Mouse (Mus musculus) embryo, embryonic 10.5 days (tissue): ENCODE results near the gene Mprip.
"Not testable (repeated sequence)": the region's sequence is repeated elsewhere in the genome, so short reads cannot be mapped to it uniquely, and the experiment has no call there.

Experiments
- DNase-seq: peaks from one replicate; pipeline ENCODE4 v3.0.0-alpha.2; 2015; ENCODE audit warnings: low spot score

Gene Mprip

DNA sequence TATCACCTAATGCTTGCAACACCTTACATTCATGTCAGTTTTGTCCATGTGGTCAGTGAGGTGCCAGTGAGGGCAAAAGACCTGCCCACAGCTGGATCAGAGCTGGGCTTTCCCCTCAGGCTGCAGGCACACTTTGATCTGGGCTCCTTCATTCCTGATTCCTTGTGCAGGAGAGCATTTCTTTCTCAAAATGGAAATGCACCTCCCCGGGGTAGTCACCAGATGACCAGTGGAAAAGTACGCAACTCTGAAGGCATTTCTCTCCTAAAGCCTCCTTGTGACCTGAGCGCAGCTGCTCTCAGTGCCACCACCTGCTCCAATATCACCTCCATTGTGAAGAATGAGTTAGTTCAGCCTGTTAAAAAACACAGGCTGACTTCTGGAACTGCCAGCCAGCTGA is at the start of gene Mprip:
Gene Mprip (plus strand): TSS at position 301 of the 400 bp plus-strand sequence.
- no peak for DNase-seq

DNA sequence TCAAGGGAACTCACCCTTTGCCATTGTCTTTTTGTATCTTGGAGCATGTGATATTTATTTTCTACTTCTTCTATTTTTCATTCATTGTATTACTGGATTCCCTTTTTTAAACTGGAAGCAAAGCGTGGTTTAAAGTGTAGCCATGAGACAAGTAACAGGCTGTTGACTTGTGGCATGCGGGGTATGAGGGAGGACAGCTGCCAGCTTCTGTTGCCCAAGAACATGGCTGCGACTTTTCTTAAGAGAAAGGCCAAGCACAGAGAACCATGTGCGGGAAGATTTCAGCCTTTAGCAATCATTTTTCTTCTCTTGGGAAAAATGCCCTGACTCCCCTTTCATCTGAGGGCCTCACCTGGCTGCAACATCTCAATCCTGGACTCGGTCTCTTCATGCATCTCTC is 49.5 kb upstream of the Mprip start:
- no peak for DNase-seq

DNA sequence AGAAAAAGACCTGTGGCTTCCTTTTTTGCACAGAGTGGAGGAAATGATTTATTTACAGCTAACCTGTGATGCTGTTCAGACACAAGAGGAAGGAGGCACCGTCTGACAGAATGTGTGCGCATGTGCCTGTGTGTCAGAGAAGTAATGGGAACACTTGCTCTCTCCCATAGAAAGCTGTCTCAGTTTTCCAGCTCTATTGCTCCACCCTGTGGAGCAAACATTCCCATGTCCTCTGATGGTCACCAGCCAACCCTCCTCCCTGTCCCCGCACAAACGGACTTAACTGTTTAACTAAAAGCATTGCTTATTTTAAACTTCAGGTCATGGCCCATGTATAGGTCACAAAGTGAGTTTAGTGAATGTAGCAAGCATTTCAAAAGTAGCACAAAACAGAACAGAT is 47.0 kb upstream of the Mprip start:
- DNase-seq, result peak; percentile 48

DNA sequence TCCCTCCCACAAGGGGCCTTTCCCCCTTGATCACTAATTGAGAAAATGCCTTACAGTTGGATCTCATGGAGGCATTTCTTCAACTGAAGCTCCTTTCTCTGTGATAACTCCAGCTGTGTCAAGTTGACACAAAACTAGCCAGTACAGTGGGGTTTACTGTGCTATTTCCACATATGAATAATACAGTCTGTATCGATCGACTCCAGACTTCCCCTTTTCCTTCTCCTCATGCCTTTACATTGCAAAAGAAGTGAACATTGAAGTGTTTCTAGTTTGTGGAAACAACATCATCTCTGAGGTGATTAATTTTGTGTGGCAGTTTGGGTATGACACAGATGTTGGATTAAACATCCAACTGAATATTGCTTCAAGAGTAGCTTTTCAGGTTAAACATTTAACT is 44.1 kb upstream of the Mprip start:
- not testable (repeated sequence) for DNase-seq

DNA sequence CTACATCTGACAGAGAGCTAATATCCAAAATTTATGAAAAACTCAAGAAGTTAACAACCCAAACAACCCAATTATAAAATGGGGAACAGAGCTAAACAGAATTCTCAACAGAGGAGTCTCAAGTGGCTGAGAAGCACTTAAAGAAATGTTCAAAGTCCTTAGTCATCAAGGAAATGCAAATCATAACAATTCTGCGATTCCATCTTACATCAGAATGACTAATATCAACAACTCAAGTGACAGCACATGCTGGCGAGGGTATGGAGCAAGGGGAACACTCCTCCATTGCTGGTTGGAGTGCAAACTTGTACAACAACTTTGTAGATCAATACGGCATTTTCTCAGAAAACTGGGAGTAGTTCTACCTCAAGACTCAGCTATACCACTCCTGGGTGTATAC is 38.9 kb upstream of the Mprip start:
- no peak for DNase-seq

DNA sequence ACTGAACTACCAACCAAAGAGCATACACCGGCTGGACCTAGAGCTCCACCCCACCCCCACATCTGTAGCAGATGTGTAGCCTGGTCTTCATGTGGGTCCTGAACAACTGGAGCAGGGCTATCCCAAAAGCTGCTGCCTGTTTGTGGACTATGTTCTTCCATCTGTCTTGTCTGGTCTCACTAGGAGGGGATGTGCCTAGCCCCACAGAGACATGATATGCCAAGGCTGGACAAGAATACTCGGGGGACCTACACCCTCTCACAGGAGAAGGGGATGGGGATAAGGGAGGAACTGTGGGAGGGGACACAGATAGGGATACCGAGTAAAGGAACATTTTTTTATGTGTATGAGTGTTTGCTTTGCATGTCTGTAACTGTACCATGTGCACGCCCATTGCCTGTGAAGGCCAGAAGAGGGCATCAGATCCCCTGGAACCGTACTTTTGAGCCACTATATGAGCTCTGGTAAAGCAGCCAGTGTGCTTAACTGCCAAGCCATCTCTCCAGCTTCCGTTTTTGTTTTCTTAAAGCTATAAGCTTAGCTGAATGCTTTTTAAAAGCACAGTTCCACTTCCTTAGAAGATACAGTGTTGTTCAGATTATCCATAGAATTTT is 37.0 kb upstream of the Mprip start:
- peak; percentile 78 for DNase-seq

DNA sequence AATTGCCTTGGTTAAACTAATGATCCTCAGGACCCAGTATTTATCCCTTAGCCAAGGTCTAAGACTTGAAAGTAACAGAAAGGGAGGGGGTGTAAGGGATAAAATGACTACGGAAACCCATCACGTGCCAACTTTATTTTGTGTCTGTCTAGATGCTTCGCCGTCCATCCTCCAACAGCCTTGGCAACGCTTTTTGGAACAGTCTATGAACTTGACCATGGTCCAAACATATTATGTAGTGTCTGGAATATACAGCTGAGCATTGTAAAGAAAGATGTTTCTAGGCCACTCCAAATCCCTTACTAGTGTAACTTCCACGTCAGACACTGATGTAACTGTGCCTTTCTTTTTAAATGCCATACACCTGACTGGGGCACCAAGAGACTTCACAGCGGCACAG is 34.9 kb upstream of the Mprip start:
- DNase-seq, result no peak

DNA sequence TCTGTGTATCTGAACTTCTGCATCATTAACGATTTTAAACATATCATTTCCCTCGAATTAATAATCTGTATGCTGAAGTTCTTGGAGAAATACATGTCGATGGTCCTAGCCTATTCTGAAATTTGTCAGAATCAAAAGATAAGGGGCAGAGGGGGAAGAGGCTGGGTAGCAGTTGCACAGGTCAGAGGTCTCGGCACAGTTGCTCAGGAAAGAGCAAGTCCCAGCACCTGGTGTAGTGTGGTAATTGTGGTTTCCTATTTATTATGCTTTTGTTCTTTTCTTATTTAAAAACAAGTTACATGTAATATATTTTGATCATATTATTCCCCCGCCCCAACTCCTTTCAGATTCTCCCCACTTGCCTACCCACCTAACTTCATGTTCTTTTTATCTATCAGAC is 32.9 kb upstream of the Mprip start:
- no peak for DNase-seq

DNA sequence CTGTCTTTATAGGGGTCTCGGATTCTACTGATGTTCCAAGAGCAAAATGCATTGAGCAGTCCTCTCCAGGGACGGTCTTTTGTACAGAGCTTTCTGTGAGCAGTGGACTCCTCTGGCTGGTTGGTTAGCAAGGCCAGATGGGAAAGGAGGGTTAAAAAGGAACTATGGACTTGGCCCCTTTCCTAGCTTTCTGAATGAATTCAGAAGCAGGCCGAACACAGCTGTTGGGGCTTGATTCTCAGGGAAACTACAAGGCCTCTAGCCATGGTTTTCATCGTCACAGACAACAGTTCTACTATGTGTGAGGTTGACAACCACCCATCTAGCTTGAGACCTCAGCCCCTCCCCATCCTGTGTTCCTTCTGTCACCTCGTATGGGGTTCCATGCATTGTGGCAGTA is 31.2 kb upstream of the Mprip start:
- DNase-seq, result no peak

DNA sequence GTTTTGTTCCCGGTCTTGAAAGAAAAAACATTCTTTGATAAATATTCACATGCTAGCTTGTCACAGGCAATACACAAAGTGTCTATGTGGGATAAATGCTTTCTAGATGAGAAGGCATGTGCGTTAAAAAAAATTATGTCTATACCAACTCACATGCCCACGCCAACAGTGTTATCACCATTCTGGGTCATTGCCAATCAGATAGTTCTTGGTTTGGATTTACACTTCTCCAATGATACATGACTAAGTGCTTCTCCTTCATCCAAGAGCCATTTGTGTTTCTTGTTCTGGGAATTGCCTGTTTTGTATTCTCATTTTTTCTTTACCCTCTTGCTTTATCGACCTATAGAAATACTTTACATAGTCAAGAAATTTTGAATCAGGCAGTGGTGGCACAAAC is 29.1 kb upstream of the Mprip start:
- no peak for DNase-seq

DNA sequence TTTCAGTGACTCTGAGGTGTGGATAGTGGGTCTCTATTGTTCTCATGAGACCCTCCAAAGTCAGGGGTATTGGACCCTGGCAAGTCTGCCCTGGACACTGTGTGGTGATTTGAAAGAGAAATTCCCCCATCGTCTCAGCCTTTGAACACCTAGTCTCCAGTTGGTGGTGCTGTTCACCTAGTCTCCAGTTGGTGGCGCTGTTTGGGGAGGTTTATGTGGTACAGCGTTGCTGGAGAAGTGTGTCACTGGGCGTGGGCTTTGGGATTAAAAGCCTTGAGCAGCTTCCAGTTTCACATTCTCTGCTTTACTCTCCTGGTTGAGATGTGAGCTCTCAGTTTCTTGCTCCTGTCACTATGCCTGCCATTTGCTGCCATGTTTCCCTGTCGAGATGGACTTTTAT is 28.1 kb upstream of the Mprip start:
- peak; percentile 83 for DNase-seq

DNA sequence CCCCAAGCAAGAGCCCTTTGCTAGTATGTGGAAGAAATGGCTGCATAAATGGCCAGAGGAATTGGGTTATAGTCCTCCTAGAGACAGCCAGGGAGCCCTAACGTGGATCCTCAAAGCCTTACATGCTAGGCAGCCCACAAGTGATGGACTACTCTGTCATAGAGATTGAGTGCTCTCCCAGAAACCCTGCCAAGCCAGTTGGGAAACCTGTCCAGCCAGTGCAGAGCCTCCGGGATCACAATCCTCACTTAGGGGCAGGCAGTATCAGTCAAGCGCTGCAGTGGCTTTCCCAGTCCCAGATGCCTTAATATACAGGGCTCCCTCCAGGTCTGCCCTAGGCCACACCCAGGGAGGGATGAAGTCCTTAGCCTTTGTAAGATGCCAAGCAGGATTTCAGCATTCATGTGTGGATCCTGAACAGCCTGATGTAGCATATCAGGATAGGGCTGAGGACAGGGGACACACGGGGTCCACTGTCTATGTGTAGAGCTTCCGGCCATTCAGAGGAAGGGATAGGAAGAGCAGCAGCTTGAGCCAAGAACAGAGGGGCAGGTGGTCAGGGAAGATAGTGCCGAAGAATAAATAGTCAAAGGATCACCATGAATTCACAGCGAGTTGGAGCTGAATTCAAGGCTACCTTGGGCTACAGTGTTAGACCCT is 27.0 kb upstream of the Mprip start:
- no peak for DNase-seq

DNA sequence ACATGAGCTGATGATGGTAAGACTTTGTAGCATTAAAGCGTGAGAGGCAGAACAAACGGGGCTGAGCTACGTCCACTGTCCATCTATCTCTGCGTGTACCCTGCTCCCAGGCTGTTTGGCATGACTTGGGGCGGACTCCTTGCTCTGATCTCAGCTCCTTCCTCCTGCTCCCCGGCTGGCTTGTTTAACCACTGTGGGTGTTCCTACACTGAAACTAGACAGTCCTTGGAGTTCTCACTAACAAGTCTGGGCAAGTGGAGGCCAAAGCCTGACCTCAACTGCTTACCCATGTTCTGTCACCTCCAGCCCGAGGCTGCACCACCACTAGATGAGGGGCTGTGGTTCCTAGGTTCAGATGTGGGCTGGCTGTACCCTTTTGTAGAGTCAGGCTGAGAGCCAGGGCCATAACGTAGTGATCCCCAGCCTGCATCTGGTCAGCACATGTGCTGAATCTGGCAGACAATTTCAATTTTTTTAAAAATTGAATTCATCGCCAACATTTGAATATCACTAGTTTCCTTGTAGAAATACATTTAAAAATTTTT is 25.8 kb upstream of the Mprip start:
- DNase-seq, result no peak

DNA sequence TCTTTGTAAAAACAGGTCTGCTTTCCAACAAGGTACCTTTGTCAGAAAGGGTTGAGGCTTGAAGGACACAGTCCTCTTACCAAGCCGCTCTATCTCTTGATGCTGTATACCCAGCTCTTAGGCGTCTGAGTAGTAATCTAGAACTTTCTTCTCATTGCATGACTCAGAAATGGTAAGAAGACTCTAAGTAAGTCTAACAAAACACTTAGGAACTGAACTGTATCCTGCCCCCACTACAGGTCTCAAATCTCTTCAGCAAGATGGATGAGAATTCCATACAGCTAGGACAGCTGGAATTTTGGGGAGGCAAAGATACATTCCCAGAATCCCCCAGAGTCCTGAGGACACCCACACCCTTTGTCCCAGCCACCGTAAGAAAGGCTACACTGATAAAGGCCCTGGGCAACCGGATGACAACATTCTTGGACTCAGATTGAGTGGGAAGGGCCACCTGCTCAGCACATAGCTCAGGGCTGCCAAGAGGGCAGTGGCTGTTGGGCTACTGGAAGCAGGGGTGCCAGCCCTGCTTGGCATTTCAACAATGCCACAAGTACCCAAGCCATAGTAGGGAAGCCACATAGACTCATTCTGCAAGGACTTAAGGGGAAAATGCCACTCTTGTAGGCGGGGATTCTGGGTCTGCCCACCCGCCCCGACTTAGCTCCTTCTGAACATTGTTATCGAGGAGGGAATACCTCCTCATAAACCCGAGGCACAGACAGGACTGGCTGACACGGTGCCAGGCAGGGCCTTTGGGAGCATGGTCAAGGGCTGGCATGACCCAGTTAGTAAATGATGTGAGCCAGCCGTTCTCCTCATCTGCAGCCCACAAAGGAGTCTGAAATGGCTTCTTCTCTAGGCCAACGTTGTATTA is 25.0 kb upstream of the Mprip start:
- DNase-seq, result no peak

DNA sequence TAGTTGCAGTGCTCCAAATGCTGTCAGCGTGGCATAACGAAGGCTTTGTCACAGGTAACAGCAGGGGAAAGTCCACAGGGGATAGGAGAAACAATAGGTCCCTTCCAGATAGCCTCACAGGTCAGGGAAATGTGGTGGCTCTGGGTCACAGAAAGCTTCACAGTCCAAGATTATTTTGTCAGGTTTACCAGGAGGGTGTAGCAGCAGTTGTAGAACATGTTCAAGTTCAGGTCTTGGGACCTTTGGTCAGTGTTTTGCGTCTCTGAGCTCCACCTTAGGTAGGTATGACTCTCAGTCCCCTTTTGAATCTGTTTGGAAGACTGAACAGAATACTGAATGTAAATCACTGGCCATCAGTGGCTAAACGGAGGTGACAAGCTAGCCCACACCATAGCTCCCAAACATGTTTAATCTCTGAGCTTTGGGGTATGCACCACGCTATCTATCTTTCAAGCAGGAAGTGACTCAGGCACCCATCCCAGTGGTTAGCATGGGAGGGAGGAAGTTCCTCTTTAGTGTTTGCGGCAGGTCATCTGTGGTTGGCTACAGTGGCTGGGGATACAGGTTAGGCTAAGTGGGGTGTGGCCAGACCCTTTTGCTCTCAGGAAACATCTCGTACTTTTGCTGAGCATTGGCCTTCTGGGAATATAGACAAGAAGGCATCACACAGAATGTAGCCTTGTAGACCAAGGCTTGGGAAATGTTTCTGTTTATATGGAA is 24.2 kb upstream of the Mprip start:
- DNase-seq, result no peak

DNA sequence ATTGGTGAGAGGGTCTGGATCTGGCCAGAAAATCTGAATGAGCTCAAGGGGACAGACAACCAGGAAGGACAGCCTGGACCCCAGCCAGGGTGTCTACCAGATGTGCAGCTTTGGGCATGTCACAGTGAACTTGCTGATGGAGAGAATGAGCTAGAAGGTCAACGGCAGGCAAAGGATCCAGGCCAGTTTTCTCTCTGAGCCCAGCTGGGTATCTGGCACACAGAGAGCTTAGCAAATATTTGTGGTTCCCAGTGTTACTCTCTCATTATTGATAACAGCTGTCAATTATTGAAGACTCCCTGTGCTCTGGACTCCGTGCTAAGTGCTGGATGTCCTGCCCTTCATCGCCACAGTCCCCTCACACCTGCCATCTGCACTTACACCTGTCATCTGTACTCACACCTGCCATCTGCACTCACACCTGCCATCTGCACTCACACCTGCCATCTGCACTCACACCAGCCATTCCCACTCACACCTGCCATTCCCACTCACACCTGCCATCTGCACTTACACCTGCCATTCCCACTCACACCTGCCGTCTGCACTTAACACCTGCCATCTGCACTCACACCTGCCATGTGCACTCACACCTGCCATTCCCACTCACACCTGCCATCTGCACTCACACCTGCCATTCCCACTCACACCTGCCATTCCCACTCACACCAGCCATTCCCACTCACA is 21.0 kb upstream of the Mprip start:
- no peak for DNase-seq

DNA sequence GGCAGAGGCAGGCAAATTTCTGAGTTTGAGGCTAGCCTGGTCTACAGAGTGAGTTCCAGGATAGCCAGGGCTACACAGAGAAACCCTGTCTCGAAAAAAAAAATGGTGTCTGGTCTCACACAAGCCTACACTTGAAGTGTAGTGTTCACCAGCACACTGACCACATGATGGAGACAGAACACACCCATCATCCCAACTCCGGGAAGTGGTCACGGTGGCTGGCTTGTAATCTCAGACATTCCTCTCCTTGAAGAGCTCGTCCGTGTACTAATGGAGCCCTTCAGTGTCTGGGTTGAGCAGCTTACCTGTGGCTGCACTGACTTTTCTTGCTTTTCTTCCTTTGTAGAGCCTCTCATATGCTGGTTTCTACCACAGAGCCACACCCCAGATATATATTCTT is 19.9 kb upstream of the Mprip start:
- no peak for DNase-seq

DNA sequence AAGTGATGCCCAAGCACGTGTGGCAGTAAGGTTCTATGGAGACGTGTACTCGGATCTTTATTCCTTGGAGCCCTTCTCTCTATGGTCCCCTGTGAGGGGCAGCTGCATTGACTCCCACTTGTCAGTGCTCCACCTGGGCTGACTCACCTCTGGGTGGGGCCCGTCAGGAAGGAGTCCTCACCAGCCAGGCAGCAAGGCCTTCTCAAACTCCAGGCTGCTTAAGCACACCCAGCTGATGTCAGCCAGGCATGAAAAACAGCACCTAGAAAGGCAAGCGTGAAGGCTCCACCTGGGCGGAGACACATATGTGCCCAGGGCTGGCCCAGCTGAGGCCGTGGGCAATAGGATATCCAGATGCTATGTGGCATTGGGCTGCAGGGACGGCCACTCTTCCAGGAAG is 18.7 kb upstream of the Mprip start:
- no peak for DNase-seq

DNA sequence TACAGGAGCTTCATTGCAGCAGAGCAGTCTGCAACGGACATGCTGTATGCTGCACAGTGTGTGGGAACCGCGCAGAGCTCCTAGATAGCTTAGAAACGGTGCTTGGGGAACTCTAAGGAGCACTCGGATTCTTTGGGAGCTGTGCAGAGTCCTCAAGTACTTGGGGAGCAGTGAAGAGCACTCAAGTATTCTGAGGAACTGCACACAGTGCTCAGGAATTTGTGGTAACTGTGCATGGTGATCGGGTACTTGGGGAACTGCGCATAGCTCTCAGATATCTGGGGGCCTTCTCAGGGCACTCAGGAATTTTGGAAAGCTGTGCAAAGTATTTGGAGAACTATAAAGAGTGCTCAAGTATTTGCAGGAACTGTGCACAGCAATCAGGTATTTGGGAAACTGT is 16.1 kb upstream of the Mprip start:
- no peak for DNase-seq

DNA sequence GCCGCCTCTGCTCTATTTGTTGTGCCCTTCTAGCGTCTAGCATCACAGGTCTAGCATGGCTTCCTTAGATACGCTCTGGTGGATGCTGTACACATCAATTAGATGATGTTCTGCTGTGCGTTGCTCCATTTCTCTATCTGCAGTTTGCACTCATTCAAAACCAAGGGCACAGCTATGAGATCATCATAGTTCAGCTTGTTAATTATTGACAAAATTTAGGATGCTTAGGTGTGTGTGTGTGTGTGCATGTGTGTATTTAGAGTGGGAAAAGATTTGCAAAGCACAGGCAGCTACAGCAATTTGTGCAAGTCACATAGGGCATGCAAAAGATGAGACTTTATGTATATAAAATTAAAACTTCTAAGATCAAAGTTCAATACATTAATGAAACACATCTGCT is 12.0 kb upstream of the Mprip start:
- DNase-seq, result no peak

DNA sequence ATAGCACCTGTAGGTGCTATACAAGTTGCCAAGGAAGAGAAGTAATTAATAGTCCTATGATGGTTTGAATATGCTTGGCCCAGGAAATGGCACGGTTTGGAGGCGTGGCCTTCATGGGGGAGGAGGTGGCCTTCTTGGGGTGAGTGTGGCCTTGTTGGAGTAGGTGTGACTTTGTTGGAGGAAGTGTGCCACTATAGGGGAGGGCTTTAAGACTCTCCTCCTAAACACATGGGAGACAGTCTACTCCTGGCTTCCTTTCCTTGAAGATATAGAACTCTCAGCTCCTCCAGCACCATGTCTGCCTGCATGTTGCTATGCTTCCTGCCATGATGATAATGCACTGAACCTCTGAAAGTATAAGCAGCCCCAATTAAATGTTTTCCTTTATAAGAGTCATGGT is 8.1 kb upstream of the Mprip start:
- DNase-seq, result no peak

DNA sequence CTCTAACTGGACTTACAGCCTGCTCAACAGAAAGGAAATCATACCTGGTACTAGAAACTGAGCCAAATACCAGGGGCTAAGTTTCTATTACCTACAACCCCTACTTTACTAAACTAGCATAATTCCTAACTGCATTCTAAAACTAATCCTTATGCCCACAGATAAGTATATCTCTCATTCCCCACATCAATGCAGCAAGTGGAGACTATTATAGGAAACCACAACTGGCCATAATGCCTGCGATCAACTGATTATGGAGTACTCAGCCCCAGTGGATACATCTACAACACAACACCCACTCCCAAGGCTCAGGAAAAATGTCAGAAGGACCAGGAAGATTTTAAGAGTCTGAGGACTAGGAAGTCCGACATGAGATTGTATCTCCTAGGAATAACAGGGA is 7.6 kb upstream of the Mprip start:
- DNase-seq, result no peak
